Mouse (Mus musculus) spleen, postnatal 10 days (tissue): ENCODE measurements around the gene Itga9.

Source experiments
- DNase-seq, 2 experiments: peaks; one replicate each; pipeline ENCODE4 v3.0.0; 2021 to 2022; ENCODE audit warnings: low spot score in 2 of 2

Gene Itga9

GRCm38 (mm10) chr9:118651939-118652338, 45.4 kb downstream of the Itga9 start:
- DNase-seq = no peak

- DNase-seq = no peak
Measured at GRCm38 (mm10) chr9:118653436-118653835, 46.9 kb downstream of the Itga9 start.

- peak in 1 of 2 experiments; percentile 23 for DNase-seq
Measured at GRCm38 (mm10) chr9:118654969-118655368, 48.5 kb downstream of the Itga9 start.

DNA sequence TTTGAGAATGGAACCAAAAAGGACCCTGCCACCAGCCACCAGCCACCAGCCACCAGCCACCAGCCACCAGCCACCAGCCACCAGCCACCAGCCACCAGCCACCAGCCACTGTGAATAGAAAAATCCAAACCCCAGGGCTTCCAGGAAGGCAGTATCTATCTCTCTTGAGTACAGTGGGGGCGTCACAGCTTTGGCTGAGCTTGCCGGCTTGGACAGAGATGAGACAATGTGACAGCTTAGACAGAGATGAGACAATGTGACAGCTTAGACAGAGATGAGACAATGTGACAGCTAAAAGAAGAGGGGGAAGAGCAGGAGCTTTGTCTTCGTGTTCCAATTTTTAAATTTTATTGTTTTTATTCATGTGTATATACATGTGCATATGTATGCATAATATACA, 49.2 kb downstream of the Itga9 start:
- DNase-seq = no peak

DNA sequence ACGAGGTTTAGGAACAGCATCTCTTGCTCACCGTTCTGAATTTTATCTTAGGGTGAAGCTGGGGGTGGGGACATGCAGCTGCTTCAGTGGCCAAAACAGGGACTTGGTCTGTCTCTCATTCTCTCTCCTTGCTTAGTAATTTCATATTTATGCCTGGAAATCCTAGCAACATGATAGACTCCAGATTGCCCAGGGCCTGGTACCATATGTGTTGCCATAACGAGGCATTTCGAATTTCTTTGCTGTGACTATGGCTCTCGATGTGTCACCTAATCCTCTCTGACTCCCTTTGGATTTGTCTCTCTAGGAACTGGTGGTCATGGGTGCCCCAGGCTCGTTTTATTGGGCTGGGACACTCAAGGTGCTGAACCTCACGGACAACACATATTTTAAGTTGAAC, 51.7 kb downstream of the Itga9 start:
- no peak for DNase-seq

GRCm38 (mm10) chr9:118659809-118660208, 53.3 kb downstream of the Itga9 start:
- no peak for DNase-seq

DNA sequence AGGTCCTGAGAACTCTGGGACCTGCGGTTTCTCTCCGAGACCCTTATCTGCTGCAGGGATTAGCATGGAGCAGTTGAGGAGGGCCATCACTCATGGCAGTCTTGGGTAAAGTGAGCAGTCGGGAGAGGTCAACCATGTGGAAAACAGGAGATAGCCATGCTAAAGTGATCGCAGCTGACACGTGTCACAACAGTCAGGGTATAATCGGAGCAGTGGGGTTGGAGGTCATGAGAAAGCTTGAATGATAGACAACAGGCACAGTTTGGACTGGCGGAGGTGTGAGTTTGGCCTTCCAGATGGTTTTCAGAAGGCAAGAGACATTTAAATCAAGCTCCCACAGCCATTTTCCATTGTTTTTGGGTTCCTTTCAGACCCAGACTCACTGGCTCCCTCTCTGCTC, 53.8 kb downstream of the Itga9 start:
- no peak for DNase-seq

- no peak for DNase-seq
Measured at GRCm38 (mm10) chr9:118662026-118662425, 55.5 kb downstream of the Itga9 start.

DNA sequence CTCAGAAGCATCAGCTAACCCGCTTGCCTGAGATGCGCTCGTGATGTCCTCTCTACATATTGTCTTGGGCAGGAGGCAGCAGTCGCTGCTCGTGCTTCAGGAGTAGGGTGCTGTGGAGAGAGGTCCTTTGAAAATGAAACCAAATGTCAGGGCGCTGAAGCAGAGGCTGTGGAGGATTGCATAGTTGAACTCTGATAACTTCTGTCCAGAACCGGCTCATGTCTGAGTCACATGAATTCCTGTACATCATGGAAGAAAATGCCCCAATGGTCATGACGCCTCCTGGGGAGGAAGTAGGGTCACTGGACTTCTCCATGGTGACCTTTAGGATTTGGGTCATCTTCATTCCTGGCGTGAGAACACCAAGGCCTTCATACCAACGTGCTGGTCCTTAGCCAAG, 56.0 kb downstream of the Itga9 start:
- DNase-seq = no peak

DNA sequence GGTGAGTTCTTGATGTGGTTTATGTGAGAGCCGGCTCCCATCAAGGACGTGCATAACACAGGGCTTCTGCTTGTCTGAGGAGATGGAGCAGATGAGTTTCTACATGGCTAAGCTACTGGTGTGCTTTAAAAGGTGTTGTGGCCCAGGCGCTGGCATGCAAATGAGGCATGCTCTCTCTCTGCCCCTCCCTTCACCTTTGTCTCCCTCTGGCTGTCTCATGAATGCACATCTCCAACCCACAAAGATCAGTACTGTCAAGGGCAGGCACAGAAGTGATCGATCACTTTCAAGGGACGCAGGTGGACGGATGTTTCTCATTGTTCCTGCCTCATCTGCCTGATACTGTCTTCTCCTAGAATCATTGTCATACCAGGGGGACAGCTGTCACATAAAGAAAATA, 57.4 kb downstream of the Itga9 start:
- no peak for DNase-seq

- DNase-seq = no peak
Measured at GRCm38 (mm10) chr9:118666069-118666468, 59.6 kb downstream of the Itga9 start.

- DNase-seq = peak in 1 of 2 experiments; percentile 38
Measured at GRCm38 (mm10) chr9:118669696-118670095, 63.2 kb downstream of the Itga9 start.

GRCm38 (mm10) chr9:118674277-118674676, 67.8 kb downstream of the Itga9 start:
- no peak for DNase-seq

- no peak for DNase-seq
Measured at GRCm38 (mm10) chr9:118674761-118675160, 68.3 kb downstream of the Itga9 start.

DNA sequence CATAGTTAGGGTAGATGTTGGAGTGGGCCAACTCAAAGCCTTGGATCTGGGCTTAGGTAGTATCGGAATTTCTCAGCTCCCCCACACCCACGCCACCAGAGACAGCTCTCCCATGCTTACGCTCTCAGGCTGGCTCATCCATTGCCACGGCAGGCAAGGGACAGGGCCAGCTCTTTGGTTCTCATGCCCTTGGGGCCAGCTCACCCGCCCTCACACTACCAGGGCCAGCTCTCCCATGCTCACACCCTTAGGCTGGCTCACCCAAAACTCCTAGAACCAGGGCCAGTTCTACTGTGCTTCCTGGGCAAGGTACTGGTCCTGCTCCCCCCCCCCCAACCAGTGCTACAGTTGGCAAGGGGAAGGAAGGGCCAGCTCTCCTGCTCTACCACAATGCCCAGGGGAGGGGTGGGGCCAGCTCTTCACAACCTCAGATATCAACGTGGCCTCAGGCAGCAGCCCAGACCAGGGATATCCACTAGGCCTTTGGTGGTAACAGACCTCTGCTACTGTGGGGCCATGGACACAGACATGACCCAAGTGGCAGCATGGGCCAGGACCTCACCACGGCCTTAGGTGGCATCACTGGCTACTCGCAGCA, 69.2 kb downstream of the Itga9 start:
- DNase-seq = peak in 1 of 2 experiments; percentile 42

GRCm38 (mm10) chr9:118676692-118677091, 70.2 kb downstream of the Itga9 start:
- DNase-seq = no peak

- no peak for DNase-seq
Measured at GRCm38 (mm10) chr9:118677349-118677748, 70.9 kb downstream of the Itga9 start.

DNA sequence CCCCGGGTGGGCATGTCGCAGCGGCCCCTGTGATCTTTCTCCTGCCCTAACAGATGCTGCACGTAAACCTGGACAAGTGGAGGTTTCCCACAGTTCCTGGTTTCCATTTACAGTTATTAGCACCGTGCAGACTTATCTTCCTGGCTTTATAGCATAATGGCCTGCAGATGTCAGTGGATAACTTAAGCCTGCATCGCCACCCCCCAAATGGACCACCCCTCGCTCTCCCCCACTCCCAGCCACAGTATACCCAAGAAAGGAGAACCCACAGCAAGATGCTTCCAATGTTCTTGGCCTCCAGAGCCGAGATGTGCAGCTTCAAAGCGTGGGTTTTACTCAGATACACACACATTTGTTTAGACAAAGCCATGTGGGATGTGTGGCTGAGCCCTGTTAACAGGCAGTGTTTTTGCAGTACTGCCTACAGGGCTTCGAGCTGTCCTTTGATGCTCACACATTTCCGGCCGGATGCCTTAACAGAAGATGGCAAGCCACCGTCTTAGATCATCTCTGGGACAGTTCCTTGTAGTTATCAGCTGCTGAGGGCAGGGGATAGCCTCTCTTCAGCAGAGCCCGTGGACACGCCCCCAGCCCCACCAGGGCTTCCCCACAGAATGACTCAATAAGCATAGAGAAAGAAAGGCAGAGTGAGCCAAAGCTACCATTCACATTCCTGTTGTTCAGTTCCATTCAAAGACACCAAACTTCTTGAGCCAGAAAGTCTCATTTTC, 71.7 kb downstream of the Itga9 start:
- peak in 1 of 2 experiments; percentile 48 for DNase-seq

DNA sequence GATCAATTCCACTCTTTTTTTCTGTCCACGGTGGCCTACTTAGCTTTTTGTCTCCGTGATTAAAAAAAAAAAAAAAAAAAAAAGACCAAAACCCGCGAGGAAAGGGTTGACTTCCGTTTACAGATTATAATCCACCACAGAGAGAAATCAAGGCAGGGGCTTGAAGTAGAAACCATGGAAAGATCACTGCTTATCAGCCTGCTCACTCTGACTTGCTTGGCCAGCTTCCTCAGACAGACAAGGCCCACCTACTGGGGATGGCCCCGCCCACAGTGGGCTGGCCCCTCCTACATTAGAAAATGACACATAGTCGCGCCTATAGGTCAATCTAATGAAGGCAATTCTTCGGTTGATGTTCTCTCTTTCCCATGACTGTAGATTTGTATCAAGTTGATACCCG, 72.3 kb downstream of the Itga9 start:
- peak in 1 of 2 experiments; percentile 44 for DNase-seq

- DNase-seq = no peak
Measured at GRCm38 (mm10) chr9:118681506-118681905, 75.0 kb downstream of the Itga9 start.

- no peak for DNase-seq
Measured at GRCm38 (mm10) chr9:118682154-118682553, 75.7 kb downstream of the Itga9 start.

- no peak for DNase-seq
Measured at GRCm38 (mm10) chr9:118683507-118683906, 77.0 kb downstream of the Itga9 start.

DNA sequence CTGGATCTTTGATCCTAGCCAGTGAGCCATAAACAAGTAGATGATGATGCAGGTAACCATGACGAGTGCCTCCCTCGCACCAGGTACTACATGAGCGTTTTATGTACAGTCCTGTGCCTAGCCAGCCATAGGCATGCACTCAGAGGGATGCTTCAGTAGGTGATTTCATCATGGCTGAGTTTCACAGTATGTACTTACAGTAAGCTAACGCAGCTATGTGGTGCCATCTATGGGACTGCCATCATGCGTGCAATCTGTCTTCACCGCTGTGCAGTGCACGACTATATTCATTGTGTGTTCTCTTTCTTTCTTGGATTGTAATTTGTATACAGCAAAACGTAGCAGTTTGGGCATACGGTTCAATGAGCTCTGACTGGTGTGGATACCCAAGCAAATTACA, 77.9 kb downstream of the Itga9 start:
- peak in 1 of 2 experiments; percentile 48 for DNase-seq
